Mouse (Mus musculus) leukemia stem cell, adult 10-12 weeks (primary cell): ENCODE results near the gene Gm20683. TPM values are rescaled to one million over a fixed set of nuclear protein-coding genes. Genes with fewer than 3 reads are reported as not detected.

Source experiments
- polyA plus RNA-seq: library from polyadenylated mRNA; stranded (reverse); fragments of >175 nt; gene quantifications from 2 replicates; pipeline ENCODE4 v1.2.3, GENCODE M21; 2012; ENCODE audit warnings: low replicate concordance

Gm20683 gene
- polyA plus RNA-seq, 1 experiment = 16.5 TPM

Other genes with a start within 250 kb of the Gm20683 start
- gene Gng13, start 124.6 kb downstream of the Gm20683 start, polyA plus RNA-seq = not detected in 2 replicates
- gene Chtf18, start 114.3 kb downstream of the Gm20683 start, polyA plus RNA-seq = 57.7 and 72.3 TPM in 2 replicates
- gene Rpusd1, start 114.1 kb downstream of the Gm20683 start, polyA plus RNA-seq = 64.2 and 71.2 TPM in 2 replicates
- not detected in 2 replicates for gene Mslnl, start 105.7 kb downstream of the Gm20683 start, polyA plus RNA-seq
- gene Msln, start 87.4 kb downstream of the Gm20683 start, polyA plus RNA-seq = 0.22 and 0.53 TPM in 2 replicates
- 11.2 and 16.9 TPM in 2 replicates for gene Narfl, start 68.0 kb downstream of the Gm20683 start, polyA plus RNA-seq
- gene Haghl, start 56.1 kb downstream of the Gm20683 start, polyA plus RNA-seq = 11.2 and 11.4 TPM in 2 replicates
- not detected in 2 replicates for gene Ccdc78, start 55.2 kb downstream of the Gm20683 start, polyA plus RNA-seq
- 9.0 and 19.8 TPM in 2 replicates for gene Fam173a, start 48.9 kb downstream of the Gm20683 start, polyA plus RNA-seq
- gene AC134908.4, start 46.1 kb downstream of the Gm20683 start, polyA plus RNA-seq = not detected in 2 replicates
- 158 and 177 TPM in 2 replicates for gene Metrn, start 44.6 kb downstream of the Gm20683 start, polyA plus RNA-seq
- gene Fbxl16, start 32.7 kb downstream of the Gm20683 start, polyA plus RNA-seq = 0.28 and 0.61 TPM in 2 replicates
- gene Wdr24, start 18.1 kb downstream of the Gm20683 start, polyA plus RNA-seq = 2.6 and 13.2 TPM in 2 replicates
- gene Jmjd8, start 12.9 kb downstream of the Gm20683 start, polyA plus RNA-seq = 2.6 and 6.8 TPM in 2 replicates
- 52.2 and 64.9 TPM in 2 replicates for gene Stub1, start 8.4 kb downstream of the Gm20683 start, polyA plus RNA-seq
- 2.4 and 3.7 TPM in 2 replicates for gene Rhbdl1, start 4.5 kb downstream of the Gm20683 start, polyA plus RNA-seq
- 134 and 279 TPM in 2 replicates for gene Rhot2, start 3.1 kb upstream of the Gm20683 start, polyA plus RNA-seq
- gene Wdr90, start 19.7 kb upstream of the Gm20683 start, polyA plus RNA-seq = 22.8 and 33.0 TPM in 2 replicates
- gene Mcrip2, start 27.0 kb upstream of the Gm20683 start, polyA plus RNA-seq = 164 and 319 TPM in 2 replicates
- gene Mettl26, start 33.3 kb upstream of the Gm20683 start, polyA plus RNA-seq = 60.7 and 67.0 TPM in 2 replicates
- 1.4 and 1.7 TPM in 2 replicates for gene Wfikkn1, start 39.1 kb upstream of the Gm20683 start, polyA plus RNA-seq
- 12.5 and 13.4 TPM in 2 replicates for gene Rab40c, start 78.0 kb upstream of the Gm20683 start, polyA plus RNA-seq
- 354 and 1,450 TPM in 2 replicates for gene Pigq, start 103.2 kb upstream of the Gm20683 start, polyA plus RNA-seq
- 0.28 and 3.2 TPM in 2 replicates for gene Nhlrc4, start 103.2 kb upstream of the Gm20683 start, polyA plus RNA-seq
- 0.09 TPM in 1 of 2 replicates, not detected in the other for gene A930017K11Rik, start 110.8 kb upstream of the Gm20683 start, polyA plus RNA-seq
- 78.7 and 121 TPM in 2 replicates for gene Capn15, start 144.0 kb upstream of the Gm20683 start, polyA plus RNA-seq
- 4.8 and 7.2 TPM in 2 replicates for gene Rab11fip3, start 227.8 kb upstream of the Gm20683 start, polyA plus RNA-seq
- gene Decr2, start 248.6 kb upstream of the Gm20683 start, polyA plus RNA-seq = 0.11 and 0.89 TPM in 2 replicates